Mouse (Mus musculus): Measurements from ENCODE around the gene Ces2b. TPM values are rescaled to one million over a fixed set of nuclear protein-coding genes. Genes with fewer than 3 reads are reported as not detected.

The Ces2b gene
- polyA plus RNA-seq (2021; fragmentation: Nextera tagmentation): 0.08 and 0.10 TPM in 2 replicates
- long read RNA-seq, experiment 1, partial matches to known transcripts: 0 of 1 reads
- long read RNA-seq, experiment 1, other reads (novel, unspliced or antisense): 0 of 1 reads
- long read RNA-seq, experiment 2: 0 reads

DNA sequence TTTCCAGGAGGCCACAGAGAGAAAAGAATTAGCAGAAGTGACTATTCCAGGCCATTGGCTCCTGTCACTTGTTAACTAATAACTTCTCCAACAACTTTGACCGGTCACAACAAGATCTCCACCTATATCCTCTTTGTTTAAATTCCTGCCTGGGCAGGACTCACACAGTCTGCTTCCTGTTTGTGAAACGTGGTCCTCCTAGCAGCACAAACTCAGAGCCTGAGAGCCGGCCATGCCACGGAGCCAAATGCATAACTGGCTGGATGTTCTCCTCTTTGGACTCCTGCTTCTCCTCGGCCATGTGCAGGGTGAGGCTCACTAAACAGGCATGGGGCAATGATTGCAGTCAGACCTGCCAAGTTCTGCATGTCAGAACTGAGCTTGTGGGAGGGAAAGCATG lies at the start of gene Ces2b:
Gene Ces2b, plus strand, starts transcription at position 133 of the 400 bp plus-strand sequence.

DNA sequence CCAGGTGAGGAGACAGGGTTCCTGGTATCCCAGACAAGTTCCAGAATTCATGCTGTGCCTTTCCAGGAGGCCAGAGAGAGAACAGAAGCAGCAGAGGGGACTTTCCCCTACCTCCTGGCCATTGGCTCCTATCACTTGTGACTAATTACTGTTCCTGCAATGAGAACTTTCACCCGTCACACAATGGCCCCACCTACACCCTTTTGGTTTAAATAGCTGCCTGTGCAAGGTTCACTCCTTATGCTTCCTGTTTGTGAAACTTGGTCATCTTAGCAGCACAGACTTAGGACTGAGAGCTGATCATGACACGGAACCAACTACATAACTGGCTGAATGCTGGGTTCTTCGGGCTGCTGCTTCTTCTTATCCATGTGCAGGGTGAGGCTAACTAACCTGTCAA lies 15.5 kb downstream of the Ces2b start, which contains the start of gene Ces2c:
Gene Ces2c, plus strand, starts transcription at position 238 of the 400 bp plus-strand sequence.

Other genes with a start within 250 kb of the Ces2b start
- 8.7 and 9.8 TPM in 2 replicates for gene Pdp2, start 240.1 kb upstream of the Ces2b start, polyA plus RNA-seq (2021; fragmentation: Nextera tagmentation)
- not detected in 2 replicates for gene Cdh16, start 207.2 kb upstream of the Ces2b start, polyA plus RNA-seq (2021; fragmentation: Nextera tagmentation)
- gene Rrad, start 200.2 kb upstream of the Ces2b start, polyA plus RNA-seq (2021; fragmentation: Nextera tagmentation): 1.1 and 1.7 TPM in 2 replicates
- gene Ciao2b, start 189.6 kb upstream of the Ces2b start, polyA plus RNA-seq (2021; fragmentation: Nextera tagmentation): 108 and 110 TPM in 2 replicates
- gene Ces2a, start 97.6 kb upstream of the Ces2b start, polyA plus RNA-seq (2021; fragmentation: Nextera tagmentation): not detected in 2 replicates
- not detected in 2 replicates for gene Ces2c, start 15.5 kb downstream of the Ces2b start, polyA plus RNA-seq (2021; fragmentation: Nextera tagmentation)
- not detected in 2 replicates for gene Ces2e, start 94.7 kb downstream of the Ces2b start, polyA plus RNA-seq (2021; fragmentation: Nextera tagmentation)
- gene Ces2f, start 115.8 kb downstream of the Ces2b start, polyA plus RNA-seq (2021; fragmentation: Nextera tagmentation): not detected in 2 replicates
- 0.13 and 0.28 TPM in 2 replicates for gene Ces2g, start 130.1 kb downstream of the Ces2b start, polyA plus RNA-seq (2021; fragmentation: Nextera tagmentation)
- not detected in 2 replicates for gene Ces2h, start 169.3 kb downstream of the Ces2b start, polyA plus RNA-seq (2021; fragmentation: Nextera tagmentation)
- gene Ces3a, start 217.0 kb downstream of the Ces2b start, polyA plus RNA-seq (2021; fragmentation: Nextera tagmentation): not detected in 2 replicates